Mouse (Mus musculus): ENCODE measurements around the gene Rpl29.

The Rpl29 gene

GRCm38 (mm10) chr9:106454888-106455681 lies 25.8 kb downstream of the Rpl29 start:
- no peak for DNase-seq (ENCODE audit: low spot score)

- no peak for DNase-seq (ENCODE audit: low spot score)
These were observed 27.3 kb downstream of the Rpl29 start for GRCm38 (mm10) chr9:106456325-106457162.

DNA sequence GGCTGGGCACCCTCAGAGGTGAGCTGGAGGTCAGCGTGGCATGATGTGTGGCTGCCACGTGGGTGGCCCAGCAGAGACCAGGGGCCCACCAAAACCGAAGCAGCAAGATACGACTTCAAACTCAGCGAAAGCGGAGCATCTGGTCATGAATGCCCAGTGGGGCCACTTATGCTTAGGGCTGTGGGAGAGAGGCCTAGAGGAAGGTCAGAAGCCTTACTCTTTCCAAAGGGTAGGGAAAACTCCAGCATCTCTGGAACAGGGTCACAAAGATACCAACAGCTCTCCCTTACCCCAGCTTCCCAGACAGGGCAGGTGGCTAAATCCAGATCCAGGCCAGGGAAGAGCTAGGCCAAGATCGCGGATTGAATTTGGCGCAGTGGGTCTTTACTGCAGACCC lies 27.9 kb downstream of the Rpl29 start:
- no peak for DNase-seq (ENCODE audit: low spot score)

GRCm38 (mm10) chr9:106457920-106458319 lies 28.7 kb downstream of the Rpl29 start:
- no peak for DNase-seq (ENCODE audit: low spot score)

- DNase-seq (ENCODE audit: low spot score) = no peak
These were observed 30.7 kb downstream of the Rpl29 start for GRCm38 (mm10) chr9:106459946-106460345.

GRCm38 (mm10) chr9:106460401-106461025 lies 31.3 kb downstream of the Rpl29 start:
- DNase-seq (ENCODE audit: low spot score) = no peak

- no peak for DNase-seq (ENCODE audit: low spot score)
These were observed 31.8 kb downstream of the Rpl29 start for GRCm38 (mm10) chr9:106461026-106461415.

DNA sequence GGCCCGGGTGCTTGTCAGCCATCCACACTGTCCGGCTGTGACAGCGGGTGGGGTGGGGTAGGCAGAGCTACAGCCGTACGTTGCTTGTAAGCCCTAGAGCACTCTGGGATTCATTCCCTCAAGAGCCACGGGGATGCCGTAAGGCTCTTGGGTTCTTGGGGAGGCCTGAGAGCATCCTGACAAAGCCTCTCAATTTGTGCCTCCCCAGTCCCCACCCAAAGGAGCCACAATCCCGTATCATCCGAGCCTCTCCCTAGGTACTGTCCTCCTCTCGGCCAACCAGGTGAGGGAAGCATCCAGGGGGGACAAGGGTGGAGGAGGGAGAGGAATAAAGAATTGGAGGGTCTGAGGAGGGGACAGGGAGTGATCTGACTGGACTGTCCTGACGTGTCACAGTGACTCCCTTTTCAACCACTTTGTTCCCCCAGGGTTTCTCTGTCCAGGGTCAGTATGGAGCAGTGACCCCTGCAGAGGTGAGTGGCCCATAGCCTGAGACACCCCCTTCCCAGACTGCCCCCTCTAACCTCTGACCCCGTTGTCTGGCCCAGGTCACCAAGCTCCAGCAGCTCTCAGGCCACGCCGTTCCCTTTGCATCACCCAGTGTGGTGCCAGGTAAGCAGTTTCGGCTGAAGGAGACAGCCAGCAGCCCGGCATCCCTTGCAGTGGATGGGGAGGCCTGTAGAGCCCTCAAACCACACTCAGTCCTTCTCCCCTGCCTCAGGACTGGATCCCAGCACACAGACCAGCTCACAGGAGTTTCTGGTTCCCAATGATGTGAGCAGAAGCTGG lies 32.6 kb downstream of the Rpl29 start:
- no peak for DNase-seq (ENCODE audit: low spot score)

GRCm38 (mm10) chr9:106462430-106462800 lies 33.2 kb downstream of the Rpl29 start:
- DNase-seq (ENCODE audit: low spot score) = no peak

DNA sequence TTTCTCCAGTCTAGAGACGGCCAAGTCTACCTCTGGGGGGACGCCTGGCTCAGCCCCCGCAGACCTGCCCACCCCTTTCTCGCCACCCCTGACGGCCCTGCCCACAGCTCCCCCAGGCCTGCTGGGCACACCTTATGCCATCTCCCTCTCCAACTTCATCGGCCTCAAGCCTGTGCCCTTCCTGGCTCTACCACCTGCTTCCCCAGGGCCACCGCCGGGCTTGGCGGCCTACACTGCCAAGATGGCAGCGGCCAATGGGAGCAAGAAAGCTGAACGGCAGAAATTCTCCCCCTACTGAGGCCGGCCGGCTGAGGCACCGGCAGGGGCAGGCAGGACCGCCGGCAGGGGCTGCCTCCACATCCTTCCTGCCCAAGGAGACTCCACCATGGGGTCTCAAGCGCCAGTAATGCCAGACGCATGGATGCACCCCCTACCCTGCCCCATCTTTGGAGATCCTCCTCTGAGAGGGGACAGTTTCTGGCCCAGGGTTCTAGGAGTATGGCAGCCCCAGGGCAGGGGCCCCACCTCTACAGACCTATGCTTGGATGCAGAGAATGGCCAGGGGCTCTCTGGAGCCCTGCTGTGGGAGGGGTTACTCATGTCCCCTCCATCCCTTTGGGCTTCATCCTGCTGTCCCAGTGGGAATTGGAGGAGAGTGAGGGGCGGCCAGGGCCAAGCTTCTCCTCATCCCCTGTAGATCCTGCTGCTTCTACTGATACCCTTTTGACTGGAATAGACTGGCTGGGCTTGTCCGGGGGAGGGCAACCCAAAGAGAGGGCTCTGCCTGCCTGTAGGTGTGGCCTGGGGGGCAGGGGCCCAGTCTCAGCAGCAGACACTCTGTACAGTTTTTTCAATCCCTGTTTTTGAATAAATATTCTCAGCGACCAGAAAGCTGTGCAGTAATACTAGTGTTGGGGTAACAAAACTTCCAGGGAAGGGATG lies 34.1 kb downstream of the Rpl29 start:
- no peak for DNase-seq (ENCODE audit: low spot score)

- DNase-seq (ENCODE audit: low spot score) = peak; percentile 38
These were observed 35.7 kb downstream of the Rpl29 start for GRCm38 (mm10) chr9:106464751-106465541.

- DNase-seq (ENCODE audit: low spot score) = no peak
These were observed 36.4 kb downstream of the Rpl29 start, which contains the start of gene Gpr62 for GRCm38 (mm10) chr9:106465571-106466200. TSS of gene Gpr62 (minus strand) at chr9:106465938.

DNA sequence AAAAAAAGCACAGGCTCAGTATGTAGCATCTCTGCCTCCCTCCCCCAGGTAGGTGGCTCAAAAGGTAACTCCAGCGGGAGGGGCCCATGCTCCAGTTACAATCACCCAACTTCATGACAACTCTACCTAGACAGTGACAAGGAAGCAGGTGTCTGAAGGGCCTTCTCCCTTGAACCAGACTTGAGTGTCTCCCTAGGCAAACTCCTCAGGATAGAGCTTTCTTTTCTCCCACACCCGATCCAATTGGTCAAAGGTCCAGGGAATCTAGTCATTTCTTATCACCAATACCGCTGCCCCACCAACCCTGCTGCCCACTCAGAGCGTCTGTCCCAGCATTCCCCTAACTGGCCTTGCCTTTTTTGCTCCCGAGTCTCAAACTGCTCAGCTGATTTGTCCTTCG lies 37.5 kb downstream of the Rpl29 start:
- no peak for DNase-seq (ENCODE audit: low spot score)

DNA sequence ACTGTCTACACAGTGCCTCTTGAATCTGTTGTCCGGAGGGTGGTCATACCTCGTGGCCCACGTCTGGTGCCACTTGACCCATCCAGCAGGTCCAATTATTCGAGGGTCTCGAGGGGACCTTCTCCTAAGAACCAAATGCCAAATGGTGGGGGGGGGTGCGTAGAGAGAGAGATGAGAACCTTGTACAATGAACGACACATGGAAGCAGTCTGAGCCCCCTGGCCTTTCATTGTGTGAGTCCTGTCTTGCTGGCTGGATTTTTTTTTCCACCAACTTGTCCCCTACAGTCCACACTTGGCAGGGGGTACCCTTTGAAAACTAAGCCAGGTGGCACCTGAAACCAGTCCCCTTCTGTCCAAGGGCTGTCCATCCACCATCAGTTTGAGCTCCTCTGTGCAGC lies 38.5 kb downstream of the Rpl29 start:
- DNase-seq (ENCODE audit: low spot score) = no peak

GRCm38 (mm10) chr9:106469317-106469716 lies 40.1 kb downstream of the Rpl29 start:
- no peak for DNase-seq (ENCODE audit: low spot score)

DNA sequence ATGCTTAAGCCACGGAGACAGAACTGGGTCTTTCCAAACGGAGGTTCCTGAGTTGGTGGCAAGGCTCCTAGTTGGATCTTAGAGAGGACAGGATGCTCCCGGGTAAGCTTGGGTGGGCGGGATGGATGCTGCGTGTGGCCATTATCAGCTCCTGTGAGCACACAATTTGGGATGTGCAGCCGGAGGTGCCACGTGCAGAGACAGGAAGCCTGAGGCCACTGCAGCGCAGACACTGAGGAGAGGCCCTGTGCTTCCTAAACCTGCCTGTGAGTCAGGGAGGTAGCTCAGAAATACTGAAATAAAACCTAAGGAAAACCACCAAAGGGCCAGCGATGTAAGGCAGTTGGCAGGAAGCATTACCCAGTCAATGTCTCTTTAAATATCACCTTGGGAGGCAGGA lies 40.5 kb downstream of the Rpl29 start:
- DNase-seq (ENCODE audit: low spot score) = no peak

GRCm38 (mm10) chr9:106470991-106471750 lies 41.9 kb downstream of the Rpl29 start:
- no peak for DNase-seq (ENCODE audit: low spot score)

GRCm38 (mm10) chr9:106471892-106472291 lies 42.6 kb downstream of the Rpl29 start:
- peak; percentile 33 for DNase-seq (ENCODE audit: low spot score)

DNA sequence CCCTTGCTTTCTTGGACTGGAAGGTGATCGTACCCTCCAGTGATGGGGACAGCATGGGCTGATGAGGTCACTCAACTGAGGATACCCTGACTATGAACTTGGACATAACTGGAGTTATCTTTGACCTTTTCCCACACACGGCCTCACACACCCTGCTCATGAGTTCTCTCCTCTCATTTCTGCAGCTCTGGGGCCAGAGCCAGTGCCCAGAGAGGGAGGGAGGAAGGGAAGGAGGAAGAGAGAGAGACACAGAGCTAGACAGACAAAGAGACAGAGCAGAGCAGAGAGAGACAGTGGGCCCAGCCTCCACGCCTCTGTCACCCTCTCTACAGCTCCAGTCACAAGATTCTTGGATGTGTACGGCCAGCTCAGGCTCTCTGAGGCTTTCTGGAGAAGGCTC lies 43.1 kb downstream of the Rpl29 start:
- no peak for DNase-seq (ENCODE audit: low spot score)

Data from ovary, postnatal 14 days (tissue).